Mouse (Mus musculus): Measurements from ENCODE around the gene Gm13101. TPM values are rescaled to one million over a fixed set of nuclear protein-coding genes. Genes with fewer than 3 reads are reported as not detected.
"Not testable (repeated sequence)": the region's sequence is repeated elsewhere in the genome, so short reads cannot be mapped to it uniquely, and the experiment has no call there.

Gene Gm13101
- total RNA-seq (2022) = not detected

GRCm38 (mm10) chr4:143966850-143967249 lies at the start of gene Gm13101:
Gene Gm13101, minus strand, starts transcription at chr4:143966950.
- DNase-seq = not testable (repeated sequence)

GRCm38 (mm10) chr4:143994269-143994668 lies 27.5 kb upstream of the Gm13101 start, which contains the start of gene Pramef17:
Gene Pramef17, minus strand, starts transcription at chr4:143994369.
- DNase-seq = not testable (repeated sequence)

GRCm38 (mm10) chr4:143988126-143988525 lies 21.4 kb upstream of the Gm13101 start:
- peak; percentile 50 for DNase-seq

- peak; percentile 23 for DNase-seq
These were observed 20.8 kb upstream of the Gm13101 start for GRCm38 (mm10) chr4:143987475-143987941.

GRCm38 (mm10) chr4:143985733-143986132 lies 19.0 kb upstream of the Gm13101 start:
- peak; percentile 42 for DNase-seq

GRCm38 (mm10) chr4:143985165-143985564 lies 18.4 kb upstream of the Gm13101 start:
- peak; percentile 5 for DNase-seq

- DNase-seq = not testable (repeated sequence)
These were observed 16.7 kb upstream of the Gm13101 start for GRCm38 (mm10) chr4:143983446-143983845.

GRCm38 (mm10) chr4:143950916-143951315 lies 15.8 kb downstream of the Gm13101 start, which contains the start of gene Pramef25:
Gene Pramef25, minus strand, starts transcription at chr4:143951016.
- not testable (repeated sequence) for DNase-seq

Other genes with a start within 250 kb of the Gm13101 start
- not detected for gene Gm13078, start 247.5 kb downstream of the Gm13101 start, total RNA-seq (2022)
- not detected for gene Gm13023, start 177.6 kb downstream of the Gm13101 start, total RNA-seq (2022)
- not detected for gene Gm13084, start 150.9 kb downstream of the Gm13101 start, total RNA-seq (2022)
- gene Gm13103, start 120.5 kb downstream of the Gm13101 start, total RNA-seq (2022) = not detected
- gene Pramef6, start 66.6 kb downstream of the Gm13101 start, total RNA-seq (2022) = not detected
- not detected for gene Pramef25, start 15.9 kb downstream of the Gm13101 start, total RNA-seq (2022)
- gene Pramef17, start 27.4 kb upstream of the Gm13101 start, total RNA-seq (2022) = not detected
- gene Pramel4, start 92.2 kb upstream of the Gm13101 start, total RNA-seq (2022) = not detected
- not detected for gene Gm13102, start 139.5 kb upstream of the Gm13101 start, total RNA-seq (2022)
- gene Oog3, start 195.7 kb upstream of the Gm13101 start, total RNA-seq (2022) = not detected
- not detected for gene Oog2, start 223.8 kb upstream of the Gm13101 start, total RNA-seq (2022)
- gene C87977, start 246.4 kb upstream of the Gm13101 start, total RNA-seq (2022) = not detected

Measured in adrenal gland, adult 8-10 months (tissue).